Mouse (Mus musculus): ENCODE results near the gene Tmem267.
"Not testable (repeated sequence)": the region's sequence is repeated elsewhere in the genome, so short reads cannot be mapped to it uniquely, and the experiment has no call there.

Tmem267 gene

DNA sequence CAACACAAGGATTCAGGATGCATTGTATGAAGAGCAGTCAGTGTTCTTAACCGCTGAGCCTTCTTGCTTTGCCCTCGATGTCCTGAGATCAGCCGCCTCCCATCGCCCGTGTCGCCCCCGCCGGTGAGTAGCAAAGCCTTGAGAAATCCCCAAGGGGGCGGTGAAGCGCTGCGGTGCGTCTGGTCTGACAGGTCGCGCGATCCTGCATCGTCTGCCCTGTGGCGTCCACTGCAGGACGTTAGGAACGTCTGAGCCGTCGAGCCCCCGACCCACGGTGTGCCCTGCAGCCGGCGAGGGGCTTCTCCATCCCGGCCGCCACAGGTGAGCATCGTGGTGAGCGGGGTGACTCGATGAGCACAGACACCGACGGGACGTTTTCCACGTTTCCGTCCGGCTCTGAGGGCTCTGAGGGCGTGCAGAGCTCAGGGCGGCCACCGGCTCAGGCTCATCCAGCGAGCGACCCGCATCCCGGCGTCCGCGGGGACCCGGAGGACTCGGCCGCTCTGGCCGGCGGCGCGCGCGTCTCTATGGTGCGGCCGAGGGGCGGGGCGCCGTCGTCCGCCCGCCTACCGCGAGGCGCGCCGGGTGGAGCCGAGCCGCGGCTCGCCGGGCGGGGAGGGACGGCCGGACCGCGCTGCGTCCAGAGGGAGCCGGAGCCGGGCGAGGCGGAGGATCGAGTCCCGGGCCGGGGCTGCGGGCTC lies at the start of gene Tmem267, which contains the start of gene 3110070M22Rik:
Gene Tmem267, plus strand, starts transcription at position 160 of the 701 bp plus-strand sequence.
Gene 3110070M22Rik, minus strand, starts transcription at position 504 of the 701 bp plus-strand sequence.
- peak; percentile 88 to 95 for DNase-seq

DNA sequence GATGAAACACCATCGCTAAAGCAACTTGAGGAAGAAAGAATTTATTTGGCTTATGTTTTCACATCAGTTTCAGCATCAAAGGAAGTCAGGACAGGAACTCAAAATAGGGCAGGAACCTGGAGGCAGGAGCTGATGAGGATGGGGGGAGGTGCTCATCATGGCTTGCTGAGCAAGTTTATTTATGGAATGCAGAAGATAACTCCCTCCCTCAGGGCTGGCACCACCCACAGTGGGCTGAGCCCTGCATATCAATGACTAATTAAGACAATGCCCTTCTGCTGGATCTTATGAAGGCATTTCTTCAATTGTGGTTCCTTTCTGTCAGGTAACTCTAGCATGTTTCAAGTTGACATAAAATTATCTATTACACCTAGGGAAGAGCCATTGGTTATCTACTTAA lies 45.6 kb upstream of the Tmem267 start:
- no peak for DNase-seq

GRCm38 (mm10) chr13:119453563-119453962 lies 34.3 kb upstream of the Tmem267 start:
- no peak for DNase-seq

DNA sequence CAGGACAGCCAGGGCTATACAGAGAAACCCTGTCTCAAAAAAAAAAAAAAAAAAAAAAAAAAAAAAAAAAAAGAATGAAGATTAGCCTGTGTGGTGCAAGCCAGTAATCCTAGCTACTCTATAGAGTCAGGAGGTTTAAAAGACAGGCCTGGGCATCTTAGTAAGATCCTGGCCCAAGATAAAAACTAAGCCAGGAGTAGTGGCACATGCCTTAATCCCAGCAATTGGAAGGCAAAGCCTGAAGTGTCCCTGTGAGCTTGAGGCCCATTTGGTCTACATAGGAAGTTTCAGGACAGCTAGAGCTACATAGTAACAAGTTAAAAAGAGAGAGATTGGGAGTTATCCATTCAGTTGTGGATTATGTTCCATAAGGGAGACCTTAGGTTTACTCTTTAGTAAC lies 32.8 kb upstream of the Tmem267 start:
- no peak for DNase-seq

DNA sequence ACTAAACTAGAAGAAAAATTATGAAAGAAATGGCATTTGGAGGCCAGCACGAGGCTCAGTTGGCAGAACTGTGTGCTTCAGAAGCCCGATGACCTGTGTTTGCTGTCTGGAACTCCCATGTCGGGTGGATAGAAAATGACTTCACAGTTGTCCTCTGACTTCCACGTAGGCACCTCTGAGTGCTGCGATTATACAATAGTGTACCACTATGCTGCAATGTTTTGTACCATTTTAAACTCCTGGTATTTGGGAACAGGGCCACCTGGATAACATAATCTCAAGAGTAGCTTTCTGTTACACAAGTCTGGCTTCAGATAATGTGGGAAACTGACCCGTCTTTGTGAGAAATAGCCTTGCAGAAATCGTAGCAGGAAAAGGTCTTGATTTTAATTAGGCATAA lies 31.5 kb upstream of the Tmem267 start:
- DNase-seq, result no peak

DNA sequence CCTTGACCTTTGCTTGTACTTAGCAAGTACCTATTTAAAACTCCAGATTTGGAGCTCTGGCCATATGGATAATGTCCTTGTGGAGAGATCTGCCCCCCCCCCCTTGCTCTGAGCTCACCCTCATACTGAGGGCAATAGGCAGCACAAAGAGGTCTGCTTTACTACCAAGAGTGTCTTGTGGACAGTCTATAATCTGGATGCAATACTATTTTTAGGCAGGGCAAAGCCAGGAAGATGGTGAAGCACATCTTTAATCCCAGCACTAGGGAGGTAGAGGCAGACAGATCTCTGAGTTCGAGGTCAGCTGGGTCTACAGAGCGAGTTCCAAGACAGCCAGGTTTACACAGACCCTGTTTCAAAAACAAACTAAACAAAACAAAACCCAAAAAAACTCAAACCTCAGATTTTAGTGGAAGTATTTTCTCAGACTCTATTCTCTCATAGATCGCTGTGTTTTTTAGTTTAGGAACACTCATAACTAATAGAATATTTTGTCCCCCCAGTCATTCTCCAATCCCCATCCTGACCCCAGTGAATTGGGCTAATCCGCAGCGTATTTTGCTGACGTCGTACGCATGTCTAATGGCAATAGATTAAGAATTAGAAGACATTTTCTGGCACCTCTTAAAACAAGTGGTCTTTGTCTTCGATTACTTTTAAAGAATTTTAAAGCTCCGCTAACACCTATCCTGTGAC lies 25.8 kb upstream of the Tmem267 start:
- DNase-seq, result peak; percentile 3 to 11

DNA sequence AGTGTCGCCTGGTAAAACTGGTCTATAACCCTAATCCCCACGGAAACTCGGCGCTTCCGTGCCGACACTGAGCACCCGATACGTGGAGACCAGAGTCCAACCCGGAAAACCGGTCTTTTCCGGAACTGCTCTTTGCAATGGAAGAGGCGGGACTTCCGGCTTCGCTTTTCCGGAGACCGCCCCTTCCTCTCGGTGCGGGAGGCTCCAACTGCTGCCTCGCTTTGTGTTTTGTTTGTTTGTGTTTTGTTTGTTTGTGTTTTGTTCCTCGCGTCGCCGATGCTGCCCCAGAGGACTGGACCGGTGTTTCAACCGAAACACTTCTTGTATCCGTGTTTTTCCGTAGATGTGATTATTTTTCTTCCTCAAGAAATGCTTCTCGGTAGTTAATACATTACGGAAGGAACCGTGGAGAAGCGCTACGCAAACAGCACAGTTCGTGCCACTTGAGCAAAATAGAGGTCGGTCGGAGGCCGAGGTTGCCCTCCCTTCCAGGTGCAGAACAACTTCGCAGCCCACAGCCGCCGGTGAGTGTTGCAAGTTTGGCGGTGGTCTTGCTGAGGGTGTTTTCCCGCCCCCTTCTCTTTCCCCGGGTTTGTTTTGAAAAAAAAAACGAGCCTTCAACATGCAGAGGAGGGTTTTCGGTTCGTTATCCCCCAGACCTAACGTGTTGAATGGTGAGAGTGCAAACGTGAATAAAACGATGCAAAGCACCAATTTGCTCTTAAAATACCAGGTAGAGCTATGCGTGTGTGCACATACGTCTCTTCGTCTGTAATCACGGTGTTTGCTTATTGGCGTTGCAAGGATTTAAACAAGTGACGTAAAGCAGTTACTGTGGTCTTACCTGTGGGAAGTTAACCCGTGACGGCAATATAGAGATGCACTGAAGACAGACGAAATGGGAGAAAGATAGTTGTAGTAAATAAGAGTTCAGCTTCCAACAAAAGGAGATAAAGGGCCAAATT lies 25.0 kb upstream of the Tmem267 start, which contains the start of gene 4833420G17Rik:
Gene 4833420G17Rik, plus strand, starts transcription at position 173 of the 965 bp plus-strand sequence.
- DNase-seq, result peak; percentile 90 to 93

DNA sequence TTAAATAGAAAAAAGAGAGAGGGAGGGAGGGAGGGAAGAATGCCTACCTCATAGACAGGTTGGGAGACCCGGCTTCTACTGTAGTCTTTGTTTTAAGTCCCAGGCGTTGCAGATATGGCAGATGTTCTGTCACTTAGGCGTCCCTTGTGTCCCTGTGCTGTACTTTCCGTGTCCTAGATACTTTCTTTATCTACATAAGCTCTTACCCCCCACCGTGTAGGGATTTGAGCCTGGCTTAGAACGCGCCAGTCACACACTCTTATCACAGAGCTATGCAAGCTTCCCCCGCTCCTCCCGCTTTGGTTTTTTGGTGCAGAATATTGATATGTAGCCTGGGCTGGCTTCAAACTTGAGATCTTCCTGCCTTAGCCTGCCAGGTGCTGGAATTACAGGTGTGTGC lies 11.2 kb upstream of the Tmem267 start:
- no peak for DNase-seq

GRCm38 (mm10) chr13:119477789-119478188 lies 10.1 kb upstream of the Tmem267 start:
- no peak for DNase-seq

DNA sequence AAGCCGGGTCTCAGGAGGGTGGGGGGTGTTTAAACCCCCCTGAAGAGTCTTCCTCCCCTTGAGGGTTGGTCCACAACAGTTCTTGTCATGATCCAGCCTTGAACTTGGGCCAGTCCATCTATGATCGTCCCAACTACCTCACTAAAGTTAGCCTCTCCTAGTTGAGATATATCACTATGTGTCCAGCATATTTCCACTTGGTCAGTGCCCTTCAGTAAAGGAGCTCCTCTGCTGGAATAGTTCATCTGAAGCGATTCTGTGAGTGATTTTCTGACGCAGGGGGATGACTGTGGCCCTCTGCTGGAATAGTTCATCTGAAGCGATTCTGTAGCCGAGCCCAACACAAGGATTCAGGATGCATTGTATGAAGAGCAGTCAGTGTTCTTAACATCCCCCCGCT lies 485 bp upstream of the Tmem267 start:
- DNase-seq, result no peak

DNA sequence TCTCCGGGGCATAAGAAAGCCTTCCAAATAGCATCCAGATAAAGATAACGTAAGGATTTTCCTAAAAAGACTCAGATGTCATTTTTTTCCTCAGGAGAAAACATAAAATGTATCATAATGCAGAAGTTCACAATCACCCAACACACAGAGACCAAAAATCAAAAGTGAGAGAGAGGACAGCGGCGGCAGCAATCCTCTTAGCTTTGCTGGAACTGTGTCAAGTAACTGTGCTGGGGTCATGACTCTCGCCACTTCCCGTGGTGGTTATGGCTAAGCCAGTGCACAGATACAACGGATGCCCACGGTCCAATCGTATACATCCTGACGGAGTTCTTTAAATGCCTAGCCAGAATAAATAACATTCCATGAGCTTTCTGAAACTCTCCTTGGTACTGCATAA lies 4.2 kb downstream of the Tmem267 start:
- peak in 1 of 2 experiments; percentile 7 for DNase-seq

DNA sequence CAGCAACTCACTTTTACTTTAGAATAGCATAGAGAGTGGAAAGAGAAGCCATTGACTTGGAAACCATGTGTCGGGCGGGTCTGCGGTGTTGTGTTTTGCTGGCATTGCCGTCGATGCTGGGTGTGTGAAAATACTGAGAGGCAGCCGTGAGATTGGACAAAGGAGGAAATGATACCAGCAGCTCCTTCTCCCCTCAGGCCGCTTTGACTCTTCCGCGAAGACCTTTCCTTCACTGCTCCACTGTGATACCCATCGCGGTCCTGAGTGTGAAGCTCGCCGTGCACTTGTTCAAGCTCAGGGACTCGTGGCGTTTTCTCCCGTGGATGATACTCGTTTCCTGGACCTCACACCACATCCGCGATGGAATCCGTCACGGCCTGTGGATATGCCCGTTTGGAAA lies 7.1 kb downstream of the Tmem267 start:
- DNase-seq, result not testable (repeated sequence)

DNA sequence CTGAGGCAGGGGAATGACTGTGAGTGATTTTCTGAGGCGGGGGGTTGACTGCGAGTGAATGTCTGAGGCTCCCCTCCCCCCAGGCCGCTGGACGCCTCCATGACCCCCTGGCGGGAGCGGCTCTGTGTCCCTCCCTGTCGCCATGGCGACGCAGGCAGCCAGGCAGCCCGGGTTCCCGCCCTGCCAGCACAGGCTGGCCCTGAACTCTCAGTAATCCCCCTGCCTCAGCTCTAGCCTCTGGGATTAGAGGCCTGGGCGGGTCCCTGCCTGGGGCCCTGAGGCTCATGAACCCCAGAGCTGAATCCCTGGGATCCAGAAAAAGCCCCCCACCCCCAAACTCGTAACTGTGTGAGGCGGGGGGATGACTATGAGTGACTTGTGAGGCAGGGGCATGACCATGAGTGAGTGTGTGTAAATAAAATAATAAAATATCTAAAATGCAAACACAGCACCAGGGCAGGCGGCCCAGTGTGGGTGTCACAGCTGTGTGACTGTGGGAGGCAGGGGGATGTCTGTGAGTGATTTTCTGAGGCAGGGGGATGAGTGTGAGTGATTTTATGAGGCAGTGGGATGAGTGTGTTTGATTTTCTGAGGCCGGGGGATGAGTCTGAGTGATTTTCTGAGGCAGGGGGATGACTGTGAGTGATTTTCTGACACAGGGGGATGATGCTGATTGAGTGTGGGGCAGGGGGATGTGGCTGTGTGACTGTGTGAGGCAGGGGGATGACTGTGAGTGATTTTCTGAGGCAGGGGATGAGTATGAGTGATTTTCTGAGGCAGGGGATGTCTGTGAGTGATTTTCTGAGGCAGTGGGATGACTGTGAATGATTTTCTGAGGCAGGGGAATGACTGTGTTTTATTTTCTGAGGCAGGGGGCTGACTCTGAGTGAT lies 108.7 kb downstream of the Tmem267 start:
- peak in 1 of 2 experiments; percentile 63 for DNase-seq

- not testable (repeated sequence) for DNase-seq
Measured at GRCm38 (mm10) chr13:119598466-119598865, 110.6 kb downstream of the Tmem267 start.

- not testable (repeated sequence) for DNase-seq
Measured at GRCm38 (mm10) chr13:119599066-119599465, 111.2 kb downstream of the Tmem267 start.

- not testable (repeated sequence) for DNase-seq
Measured at GRCm38 (mm10) chr13:119599498-119599897, 111.7 kb downstream of the Tmem267 start.

- peak; percentile 36 to 38 for DNase-seq
Measured at GRCm38 (mm10) chr13:119600166-119600565, 112.3 kb downstream of the Tmem267 start.

GRCm38 (mm10) chr13:119602688-119603331 lies 115.0 kb downstream of the Tmem267 start:
- peak; percentile 73 to 88 for DNase-seq

DNA sequence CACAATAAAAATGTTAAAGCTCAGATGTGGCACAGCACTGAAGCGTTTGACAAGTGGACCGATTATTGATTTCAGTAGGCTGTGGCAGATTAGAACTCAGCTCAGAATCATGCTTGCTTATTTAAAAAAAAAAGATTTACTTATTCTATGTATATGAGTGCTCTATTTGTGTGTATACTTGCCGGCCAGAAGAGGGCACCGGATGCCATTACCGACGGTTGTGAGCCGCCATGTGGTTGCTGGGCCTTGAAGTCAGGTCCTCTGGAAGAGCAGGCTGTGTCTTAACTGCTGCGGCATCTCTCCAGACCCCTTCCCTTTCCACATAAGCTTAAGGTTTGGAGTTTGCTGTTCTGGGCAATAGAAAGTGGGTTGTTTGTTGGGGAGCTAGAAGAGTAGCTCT lies 116.1 kb downstream of the Tmem267 start:
- not testable (repeated sequence) for DNase-seq

GRCm38 (mm10) chr13:119604322-119604721 lies 116.5 kb downstream of the Tmem267 start:
- not testable (repeated sequence) for DNase-seq

GRCm38 (mm10) chr13:119618841-119619240 lies 131.0 kb downstream of the Tmem267 start:
- no peak for DNase-seq
